Mouse (Mus musculus) forebrain, embryonic 13.5 days (tissue): Measurements from ENCODE around the gene Ppm1l. TPM values are rescaled to one million over a fixed set of nuclear protein-coding genes. Genes with fewer than 3 reads are reported as not detected.

Experiments used
- ATAC-seq: fragments of 200-750 bp; cut with Nextera tagmentation; 2 replicates; pipeline ENCODE4 v1.8.0; 2017
- H3K27ac ChIP-seq: fragments of 300-500 bp; sonication (generic); 2 replicates; pipeline ENCODE4 v1.5.1; 2015; ENCODE audit warnings: inconsistent platforms, mild to moderate bottlenecking, moderate library complexity
- H3K27me3 ChIP-seq: fragments of 300-500 bp; sonication (generic); 2 replicates; pipeline ENCODE4 v1.6.1; 2015; ENCODE audit warnings: mild to moderate bottlenecking, inconsistent platforms
- H3K36me3 ChIP-seq: fragments of 300-500 bp; sonication (generic); 2 replicates; pipeline ENCODE4 v1.6.1; 2015; ENCODE audit warnings: mild to moderate bottlenecking, inconsistent platforms; ENCODE audit not compliant: poor library complexity, severe bottlenecking
- H3K4me1 ChIP-seq: fragments of 300-500 bp; sonication (generic); 2 replicates; pipeline ENCODE4 v1.6.1; 2015; ENCODE audit warnings: inconsistent platforms
- H3K4me2 ChIP-seq: fragments of 300-500 bp; sonication (generic); 2 replicates; pipeline ENCODE4 v1.6.1; 2015; ENCODE audit warnings: inconsistent platforms, mild to moderate bottlenecking, moderate library complexity
- H3K4me3 ChIP-seq: fragments of 300-500 bp; sonication (generic); 2 replicates; pipeline ENCODE4 v1.5.1; 2015; ENCODE audit warnings: mild to moderate bottlenecking, inconsistent platforms
- H3K9ac ChIP-seq: fragments of 300-500 bp; sonication (generic); 2 replicates; pipeline ENCODE4 v1.6.1; 2015; ENCODE audit warnings: mild to moderate bottlenecking, inconsistent platforms
- H3K9me3 ChIP-seq: fragments of 300-500 bp; sonication (generic); replicated peaks from 2 replicates; pipeline ENCODE4 v1.6.1; 2016; ENCODE audit warnings: inconsistent platforms
- whole genome bisulfite sequencing: fragments of 180-500 bp; shearing (Covaris S2); methylation state at CpG from one replicate; pipeline ENCODE4 v1.1.7; 2015; 5-methylcytosine and 5-hydroxymethylcytosine counted together
- polyA plus RNA-seq: library from polyadenylated mRNA; unstranded; fragments of >200 nt; fragmentation: Nextera tagmentation; extraction: Ambion mirVana; gene quantifications from 2 replicates; pipeline ENCODE4 v1.2.1, GENCODE M21; 2015

The Ppm1l gene
- polyA plus RNA-seq, 1 experiment from 2014 or later = 21.1 TPM

GRCm38 (mm10) chr3:69358620-69358964 is 41.9 kb downstream of the Ppm1l start:
- Histone ChIP-seq H3K4me2 (no peak overlapping the region), H3K4me1 (peaks cover 28% of the 10 kb centered on the region), H3K27ac (no peak overlapping the region), H3K4me3 (no peak overlapping the region), H3K9ac (no peak overlapping the region), H3K27me3 (no peaks in the 10 kb centered on the region), H3K9me3 (no peaks in the 10 kb centered on the region), H3K36me3 (no peaks in the 10 kb centered on the region)
- no peak for ATAC-seq
- WGBS = 96% methylated on average over 8 of the region's 8 CpGs

GRCm38 (mm10) chr3:69360263-69360895 is 43.7 kb downstream of the Ppm1l start:
- Histone ChIP-seq H3K36me3 (no peaks in the 10 kb centered on the region), H3K9ac (no peak overlapping the region), H3K4me3 (no peak overlapping the region), H3K9me3 (no peaks in the 10 kb centered on the region), H3K27ac (no peak overlapping the region), H3K27me3 (no peaks in the 10 kb centered on the region), H3K4me2 (no peak overlapping the region), H3K4me1 (peaks cover 39% of the 10 kb centered on the region)
- WGBS = 83% methylated on average over 4 of the region's 4 CpGs
- no peak for ATAC-seq

GRCm38 (mm10) chr3:69361487-69362349 is 45.1 kb downstream of the Ppm1l start:
- 84% methylated on average over 13 of the region's 13 CpGs for WGBS

GRCm38 (mm10) chr3:69362350-69362790 is 45.7 kb downstream of the Ppm1l start:
- Histone ChIP-seq H3K4me2 (no peak overlapping the region), H3K4me1 (peaks cover 36% of the 10 kb centered on the region), H3K9ac (no peak overlapping the region), H3K36me3 (no peaks in the 10 kb centered on the region), H3K27me3 (no peaks in the 10 kb centered on the region), H3K9me3 (no peaks in the 10 kb centered on the region), H3K4me3 (no peak overlapping the region), H3K27ac (peak overlapping the region; percentile 76)
- 69% methylated on average over 5 of the region's 5 CpGs for WGBS
- peak; percentile 62; the same call in 1 of the 2 replicates for ATAC-seq

More at GRCm38 (mm10) chr3:69361487-69362349, 45.1 kb downstream of the Ppm1l start:
- Histone ChIP-seq H3K4me1 (peaks cover 36% of the 10 kb centered on the region), H3K4me2 (no peak overlapping the region), H3K4me3 (no peak overlapping the region), H3K27ac (peak overlapping the region; percentile 76; the same call in 1 of the 2 replicates), H3K36me3 (no peaks in the 10 kb centered on the region), H3K9ac (no peak overlapping the region), H3K27me3 (no peaks in the 10 kb centered on the region), H3K9me3 (no peaks in the 10 kb centered on the region)
- ATAC-seq = peak; percentile 64; the same call in 1 of the 2 replicates

- 47% methylated on average over 4 of the region's 4 CpGs for WGBS
- Histone ChIP-seq H3K4me3 (no peak overlapping the region), H3K4me1 (peaks cover 35% of the 10 kb centered on the region), H3K27ac (peak overlapping the region; percentile 76), H3K36me3 (no peaks in the 10 kb centered on the region), H3K9ac (no peak overlapping the region), H3K9me3 (no peaks in the 10 kb centered on the region), H3K27me3 (no peaks in the 10 kb centered on the region), H3K4me2 (no peak overlapping the region)
- no peak for ATAC-seq
These were observed 46.2 kb downstream of the Ppm1l start for GRCm38 (mm10) chr3:69362906-69363305.

- WGBS = 82% methylated on average over 6 of the region's 6 CpGs
- ATAC-seq = no peak
- Histone ChIP-seq H3K27ac (no peak overlapping the region), H3K9ac (no peak overlapping the region), H3K9me3 (no peaks in the 10 kb centered on the region), H3K36me3 (no peaks in the 10 kb centered on the region), H3K4me1 (peaks cover 33% of the 10 kb centered on the region), H3K4me3 (no peak overlapping the region), H3K4me2 (no peak overlapping the region), H3K27me3 (no peaks in the 10 kb centered on the region)
These were observed 47.5 kb downstream of the Ppm1l start for GRCm38 (mm10) chr3:69364151-69364550.

- Histone ChIP-seq H3K27me3 (no peaks in the 10 kb centered on the region), H3K9me3 (no peaks in the 10 kb centered on the region), H3K36me3 (no peaks in the 10 kb centered on the region), H3K4me2 (no peak overlapping the region), H3K4me3 (no peak overlapping the region), H3K9ac (no peak overlapping the region), H3K27ac (no peak overlapping the region), H3K4me1 (peaks cover 18% of the 10 kb centered on the region)
- WGBS = 93% methylated on average over 9 of the region's 9 CpGs
- ATAC-seq = no peak
These were observed 51.3 kb downstream of the Ppm1l start for GRCm38 (mm10) chr3:69367916-69368315.

- H3K36me3 ChIP-seq = no peaks in the 10 kb centered on the region
- no peak overlapping the region for H3K27ac ChIP-seq
- no peaks in the 10 kb centered on the region for H3K27me3 ChIP-seq
- peaks cover 8% of the 10 kb centered on the region for H3K4me1 ChIP-seq
- no peak overlapping the region for H3K9ac ChIP-seq
- no peak overlapping the region for H3K4me3 ChIP-seq
- no peaks in the 10 kb centered on the region for H3K9me3 ChIP-seq
- no peak for ATAC-seq
- no peak overlapping the region for H3K4me2 ChIP-seq
- WGBS = 85% methylated on average over 3 of the region's 3 CpGs
These were observed 56.1 kb downstream of the Ppm1l start for GRCm38 (mm10) chr3:69372731-69373130.

GRCm38 (mm10) chr3:69373544-69374306 is 57.1 kb downstream of the Ppm1l start:
- H3K9me3 ChIP-seq = no peaks in the 10 kb centered on the region
- no peak overlapping the region for H3K9ac ChIP-seq
- peak; percentile 89 for ATAC-seq
- H3K4me2 ChIP-seq = no peak overlapping the region
- no peaks in the 10 kb centered on the region for H3K36me3 ChIP-seq
- H3K27me3 ChIP-seq = no peaks in the 10 kb centered on the region
- H3K4me3 ChIP-seq = no peak overlapping the region
- peak overlapping the region; percentile 61 for H3K27ac ChIP-seq
- whole genome bisulfite sequencing = 50% methylated on average over 10 of the region's 10 CpGs
- H3K4me1 ChIP-seq = peaks cover 8% of the 10 kb centered on the region

GRCm38 (mm10) chr3:69374538-69374937 is 57.9 kb downstream of the Ppm1l start:
- peaks cover 8% of the 10 kb centered on the region for H3K4me1 ChIP-seq
- no peak overlapping the region for H3K27ac ChIP-seq
- ATAC-seq = no peak
- H3K4me2 ChIP-seq = no peak overlapping the region
- WGBS = 88% methylated on average over 5 of the region's 5 CpGs
- H3K36me3 ChIP-seq = no peaks in the 10 kb centered on the region
- no peak overlapping the region for H3K4me3 ChIP-seq
- no peaks in the 10 kb centered on the region for H3K9me3 ChIP-seq
- H3K9ac ChIP-seq = no peak overlapping the region
- H3K27me3 ChIP-seq = no peaks in the 10 kb centered on the region

GRCm38 (mm10) chr3:69374983-69375382 is 58.3 kb downstream of the Ppm1l start:
- ATAC-seq = no peak
- Histone ChIP-seq H3K27ac (no peak overlapping the region), H3K4me3 (no peak overlapping the region), H3K9ac (no peak overlapping the region), H3K27me3 (no peaks in the 10 kb centered on the region), H3K9me3 (no peaks in the 10 kb centered on the region), H3K4me2 (no peak overlapping the region), H3K36me3 (no peaks in the 10 kb centered on the region), H3K4me1 (peaks cover 8% of the 10 kb centered on the region)
- WGBS = 88% methylated on average over 5 of the region's 5 CpGs

- ATAC-seq = no peak
- WGBS = 86% methylated on average over 4 of the region's 4 CpGs
- H3K4me2 ChIP-seq = no peak overlapping the region
- no peaks in the 10 kb centered on the region for H3K4me1 ChIP-seq
- H3K4me3 ChIP-seq = no peak overlapping the region
- H3K36me3 ChIP-seq = no peaks in the 10 kb centered on the region
- no peaks in the 10 kb centered on the region for H3K27me3 ChIP-seq
- no peak overlapping the region for H3K27ac ChIP-seq
- H3K9ac ChIP-seq = no peak overlapping the region
- no peaks in the 10 kb centered on the region for H3K9me3 ChIP-seq
These were observed 64.6 kb downstream of the Ppm1l start for GRCm38 (mm10) chr3:69381213-69381612.
